Mouse (Mus musculus) heart, adult 2 months (tissue): Measurements from ENCODE around the gene Nxpe2.

ENCODE experiments used
- CTCF ChIP-seq: fragments of 200-600 bp; IDR thresholded peaks from 2 replicates; pipeline ENCODE4 v1.8.1; 2022; ENCODE audit warnings: antibody characterized with exemption, mild to moderate bottlenecking, moderate library complexity
- EP300 ChIP-seq: fragments of 200-500 bp; IDR thresholded peaks from 2 replicates; pipeline ENCODE4 v1.6.1; 2011; ENCODE audit warnings: low read depth, low read length, control low read depth; ENCODE audit not compliant: insufficient read depth
- POLR2A ChIP-seq: fragments of 200-500 bp; IDR thresholded peaks from 2 replicates; pipeline ENCODE4 v1.6.1; 2011; ENCODE audit warnings: mild to moderate bottlenecking, low read depth, low read length, control low read depth; ENCODE audit not compliant: insufficient read depth

- TF ChIP-seq POLR2A (no peak), CTCF (no peak), EP300 (no peak)
Observed at GRCm38 (mm10) chr9:48338783-48339455, 14.3 kb downstream of the Nxpe2 start.
